Mouse (Mus musculus) heart, postnatal 0 days (tissue): ENCODE results near the gene Sec14l5. TPM values are rescaled to one million over a fixed set of nuclear protein-coding genes. Genes with fewer than 3 reads are reported as not detected.

Experiments used
- ATAC-seq: fragments of 200-750 bp; cut with Nextera tagmentation; 2 replicates; pipeline ENCODE4 v1.8.0; 2017; ENCODE audit warnings: low read depth, moderate number of reproducible peaks, moderate library complexity; ENCODE audit not compliant: insufficient read depth
- DNase-seq: peaks from one replicate; pipeline ENCODE4 v3.0.0-alpha.2; 2016; ENCODE audit warnings: low spot score
- H3K27ac ChIP-seq: fragments of 300-500 bp; sonication (generic); 2 replicates; pipeline ENCODE4 v1.5.1; 2014; ENCODE audit warnings: low read depth, mild to moderate bottlenecking
- H3K27me3 ChIP-seq: fragments of 300-500 bp; sonication (generic); 2 replicates; pipeline ENCODE4 v1.6.1; 2014; ENCODE audit warnings: low read length, mixed read lengths; ENCODE audit not compliant: control insufficient read depth, insufficient read depth
- H3K36me3 ChIP-seq: fragments of 300-500 bp; sonication (generic); replicated peaks from 2 replicates; pipeline ENCODE4 v1.6.1; 2014; ENCODE audit warnings: low read length, mixed read lengths; ENCODE audit not compliant: control insufficient read depth, insufficient read depth
- H3K4me1 ChIP-seq: fragments of 300-500 bp; sonication (generic); 2 replicates; pipeline ENCODE4 v1.6.1; 2014; ENCODE audit warnings: antibody characterized with exemption; ENCODE audit not compliant: control insufficient read depth, insufficient read depth
- H3K4me2 ChIP-seq: fragments of 300-500 bp; sonication (generic); 2 replicates; pipeline ENCODE4 v1.6.1; 2014; ENCODE audit warnings: low read depth, mild to moderate bottlenecking, low read length, moderate library complexity
- H3K4me3 ChIP-seq: fragments of 300-500 bp; sonication (generic); 2 replicates; pipeline ENCODE4 v1.5.1; 2014; ENCODE audit warnings: low read depth, low read length
- H3K9ac ChIP-seq: fragments of 300-500 bp; sonication (generic); replicated peaks from 2 replicates; pipeline ENCODE4 v1.6.1; 2014; ENCODE audit warnings: low read depth, low read length, mixed read lengths
- H3K9me3 ChIP-seq: fragments of 300-500 bp; sonication (generic); replicated peaks from 2 replicates; pipeline ENCODE4 v1.6.1; 2016; ENCODE audit warnings: low read length; ENCODE audit not compliant: control insufficient read depth
- CTCF ChIP-seq: IDR thresholded peaks from 2 replicates; pipeline ENCODE4 v1.5.1; 2016; ENCODE audit warnings: antibody characterized with exemption, control low read depth, low read depth
- EP300 ChIP-seq: IDR thresholded peaks from 2 replicates; pipeline ENCODE4 v1.6.1; 2016; ENCODE audit warnings: antibody characterized with exemption, low read depth
- WGBS: fragments of 180-500 bp; shearing (Covaris S2); extraction: QIAGEN DNeasy Blood & Tissue Kit; methylation state at CpG from one replicate; pipeline ENCODE4 v1.1.7; 2014; 5-methylcytosine and 5-hydroxymethylcytosine counted together
- polyA plus RNA-seq: library from polyadenylated mRNA; unstranded; fragments of >200 nt; fragmentation: Nextera tagmentation; extraction: Ambion mirVana; gene quantifications from 2 replicates; pipeline ENCODE4 v1.2.1, GENCODE M21; 2015
- total RNA-seq: library from RNA; depleted of rRNA; stranded (reverse); fragments of >200 nt; gene quantifications from 2 replicates; pipeline ENCODE4 v1.2.3, GENCODE M21; 2014; ENCODE audit warnings: low replicate concordance

Sec14l5 gene
- total and polyA plus RNA-seq, 2 experiments from 2014 or later: not detected

GRCm38 (mm10) chr16:5119385-5119784 is 27.5 kb upstream of the Sec14l5 start:
- H3K27me3 ChIP-seq: no peaks in the 10 kb centered on the region; the same call in 1 of the 2 replicates
- no peaks in the 10 kb centered on the region for H3K4me1 ChIP-seq
- H3K9me3 ChIP-seq: no peaks in the 10 kb centered on the region
- H3K4me2 ChIP-seq: no peak overlapping the region
- DNase-seq: no peak
- no peaks in the 10 kb centered on the region for H3K36me3 ChIP-seq
- H3K27ac ChIP-seq: no peak overlapping the region
- no peak for ATAC-seq
- H3K4me3 ChIP-seq: no peak overlapping the region
- TF ChIP-seq EP300 (no peak), CTCF (no peak)
- WGBS: 73% methylated on average over 4 of the region's 4 CpGs
- no peak overlapping the region for H3K9ac ChIP-seq

GRCm38 (mm10) chr16:5119845-5120244 is 27.1 kb upstream of the Sec14l5 start:
- no peak overlapping the region for H3K4me2 ChIP-seq
- no peak overlapping the region for H3K9ac ChIP-seq
- TF ChIP-seq EP300 (no peak), CTCF (no peak)
- no peak overlapping the region for H3K27ac ChIP-seq
- 72% methylated on average over 4 of the region's 4 CpGs for WGBS
- DNase-seq: no peak
- H3K9me3 ChIP-seq: no peaks in the 10 kb centered on the region
- no peak overlapping the region for H3K4me3 ChIP-seq
- ATAC-seq: no peak
- no peaks in the 10 kb centered on the region for H3K36me3 ChIP-seq
- H3K4me1 ChIP-seq: no peaks in the 10 kb centered on the region
- H3K27me3 ChIP-seq: no peaks in the 10 kb centered on the region; the same call in 1 of the 2 replicates

- DNase-seq (no peak), ATAC-seq (no peak)
- peaks cover 5% of the 10 kb centered on the region for H3K27me3 ChIP-seq
- H3K27ac ChIP-seq: no peak overlapping the region
- H3K4me1 ChIP-seq: no peaks in the 10 kb centered on the region
- no peak for TF ChIP-seq CTCF
- TF ChIP-seq EP300: no peak
- no peaks in the 10 kb centered on the region for H3K36me3 ChIP-seq
- no peak overlapping the region for H3K4me2 ChIP-seq
- H3K4me3 ChIP-seq: no peak overlapping the region
- no peaks in the 10 kb centered on the region for H3K9me3 ChIP-seq
- no peak overlapping the region for H3K9ac ChIP-seq
- 60% methylated on average over 6 of the region's 6 CpGs for WGBS
Observed at GRCm38 (mm10) chr16:5123476-5123875, 23.4 kb upstream of the Sec14l5 start.

GRCm38 (mm10) chr16:5130196-5130595 is 16.7 kb upstream of the Sec14l5 start:
- no peak for TF ChIP-seq EP300
- Histone ChIP-seq H3K4me3 (no peak overlapping the region), H3K9me3 (no peaks in the 10 kb centered on the region), H3K27ac (no peak overlapping the region), H3K36me3 (no peaks in the 10 kb centered on the region), H3K9ac (no peak overlapping the region), H3K4me1 (peaks cover 26% of the 10 kb centered on the region), H3K27me3 (peaks cover 43% of the 10 kb centered on the region), H3K4me2 (no peak overlapping the region)
- 54% methylated on average over 2 of the region's 2 CpGs for WGBS
- no peak for ATAC-seq
- no peak for DNase-seq

GRCm38 (mm10) chr16:5130766-5131165 is 16.1 kb upstream of the Sec14l5 start:
- ATAC-seq: peak; percentile 64
- H3K27ac ChIP-seq: no peak overlapping the region
- TF ChIP-seq EP300: no peak
- no peak for TF ChIP-seq CTCF
- H3K36me3 ChIP-seq: no peaks in the 10 kb centered on the region
- H3K4me2 ChIP-seq: 0 out of 2 replicates have a peak overlapping the region, but pooled peaks have one; percentile 58
- H3K4me1 ChIP-seq: peaks cover 31% of the 10 kb centered on the region
- DNase-seq: peak; percentile 46
- H3K9me3 ChIP-seq: no peaks in the 10 kb centered on the region
- WGBS: 15% methylated on average over 4 of the region's 4 CpGs
- no peak overlapping the region for H3K9ac ChIP-seq
- peaks cover 43% of the 10 kb centered on the region for H3K27me3 ChIP-seq
- H3K4me3 ChIP-seq: no peak overlapping the region

- H3K4me1 ChIP-seq: peaks cover 37% of the 10 kb centered on the region
- 8% methylated on average over 25 of the region's 25 CpGs for WGBS
Observed at GRCm38 (mm10) chr16:5131251-5131922, 15.5 kb upstream of the Sec14l5 start.

More at GRCm38 (mm10) chr16:5131251-5131922, 15.5 kb upstream of the Sec14l5 start:
- Histone ChIP-seq H3K27ac (no peak overlapping the region), H3K4me3 (peak overlapping the region; percentile 45), H3K27me3 (peaks cover 43% of the 10 kb centered on the region), H3K9ac (no peak overlapping the region), H3K4me2 (peak overlapping the region; percentile 58; the same call in 1 of the 2 replicates), H3K9me3 (no peaks in the 10 kb centered on the region), H3K36me3 (no peaks in the 10 kb centered on the region)
- no peak for ATAC-seq
- no peak for DNase-seq
- no peak for TF ChIP-seq CTCF
- no peak for TF ChIP-seq EP300
